Mouse (Mus musculus): ENCODE results near the gene Stoml2. TPM values are rescaled to one million over a fixed set of nuclear protein-coding genes. Genes with fewer than 3 reads are reported as not detected.

Stoml2 gene
- total RNA-seq, 2 experiments from 2014 or later, result 114 to 153 TPM

GRCm38 (mm10) chr4:43005765-43006164, 25.7 kb downstream of the Stoml2 start:
- peak; percentile 77 for ATAC-seq (replicated peaks; ENCODE audit: poor library complexity)

DNA sequence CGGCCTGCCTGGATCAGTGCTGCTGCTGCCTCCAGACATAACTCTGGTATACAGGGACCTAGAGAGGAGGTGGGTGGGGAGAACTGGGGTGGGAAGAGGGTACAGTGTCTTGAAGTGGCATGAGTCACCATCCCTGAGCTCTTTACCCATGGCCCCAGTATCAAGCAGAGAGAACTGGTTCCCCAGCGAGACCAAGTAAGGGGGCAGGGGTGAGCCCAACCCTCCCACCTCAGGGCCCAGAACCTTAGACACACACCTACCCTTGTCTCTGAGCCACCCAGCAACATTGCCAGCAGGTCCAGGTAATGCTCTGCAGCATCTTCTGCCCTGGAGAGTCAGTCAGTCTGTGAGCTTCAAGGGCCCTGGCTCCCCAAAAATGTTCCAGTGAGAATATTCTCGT, 26.6 kb downstream of the Stoml2 start:
- ATAC-seq (replicated peaks; ENCODE audit: poor library complexity), result no peak

DNA sequence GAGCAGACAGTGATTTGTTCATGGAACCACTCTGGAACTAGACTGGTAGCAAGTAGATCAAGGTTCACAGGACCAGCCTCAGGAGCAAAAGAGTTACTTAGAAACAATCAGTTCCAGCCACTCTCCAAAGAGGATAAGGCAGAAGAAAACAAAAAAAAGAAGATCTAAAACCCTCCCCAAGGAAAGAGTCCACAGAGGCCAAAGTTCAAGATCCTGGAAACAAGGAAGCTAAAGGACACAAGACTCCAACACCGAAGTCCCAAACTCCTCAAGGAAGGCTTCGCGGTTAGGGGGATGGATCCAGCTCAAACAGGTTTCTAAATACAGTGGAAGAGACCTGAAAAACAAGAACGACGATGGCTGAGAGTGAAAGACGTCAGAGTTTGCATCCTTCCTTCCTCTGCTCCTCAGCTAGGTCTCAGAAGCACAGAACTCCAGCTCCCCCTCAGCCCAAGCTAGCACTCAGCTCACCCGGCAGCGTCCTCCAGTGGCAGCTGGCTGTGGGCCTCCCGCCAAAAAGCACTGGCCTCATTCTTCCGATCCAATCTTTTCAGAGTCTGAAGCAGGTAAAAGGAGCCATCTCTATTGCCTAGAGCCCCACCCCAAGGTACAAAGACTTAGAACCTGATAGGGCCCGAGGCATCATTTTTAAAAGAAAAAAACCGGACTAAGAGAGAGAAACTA, 28.6 kb downstream of the Stoml2 start:
- ATAC-seq (replicated peaks; ENCODE audit: poor library complexity), result no peak

GRCm38 (mm10) chr4:43001272-43001671, 30.2 kb downstream of the Stoml2 start:
- ATAC-seq (replicated peaks; ENCODE audit: poor library complexity), result no peak

- ATAC-seq (replicated peaks; ENCODE audit: poor library complexity), result peak; percentile 91
Measured at GRCm38 (mm10) chr4:43000141-43000986, 31.1 kb downstream of the Stoml2 start, which contains the start of gene Vcp. TSS of gene Vcp (minus strand) at chr4:43000507.

DNA sequence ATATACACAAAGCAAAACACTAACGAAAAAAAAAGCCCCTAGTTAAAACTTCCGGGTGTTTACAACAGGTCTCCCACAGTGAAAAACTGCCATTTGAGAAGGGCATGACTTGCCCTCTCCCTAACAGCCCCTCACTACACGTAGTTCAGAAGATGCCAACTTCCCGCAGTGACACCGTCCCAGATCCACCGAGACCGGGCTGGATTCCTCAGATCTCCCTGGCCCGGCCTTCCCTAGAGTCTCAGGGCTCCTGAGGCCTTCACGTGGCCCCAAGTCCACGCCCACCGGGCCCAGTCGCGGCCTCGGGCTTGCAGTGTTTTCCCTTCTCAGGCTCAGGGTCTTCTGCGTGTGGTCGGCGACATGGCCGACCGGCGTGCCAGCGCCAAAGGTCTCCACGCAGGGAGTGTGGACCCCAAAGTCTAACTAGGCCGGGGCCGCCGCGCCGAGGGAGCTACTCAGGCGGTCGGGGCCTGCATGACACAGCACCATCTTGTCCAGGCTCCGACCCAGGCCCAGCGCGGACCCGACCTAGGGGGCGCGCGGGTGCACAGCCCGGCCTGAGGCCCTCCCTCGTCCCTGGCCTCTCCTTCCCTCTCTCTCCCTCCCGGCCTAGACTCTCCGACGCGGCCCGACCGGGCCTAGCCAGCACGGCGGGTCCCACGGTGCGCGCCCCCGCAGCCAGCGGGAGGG, 31.9 kb downstream of the Stoml2 start:
- ATAC-seq (replicated peaks; ENCODE audit: poor library complexity), result peak; percentile 54

- no peak for ATAC-seq (replicated peaks; ENCODE audit: poor library complexity)
Measured at GRCm38 (mm10) chr4:42998022-42998421, 33.5 kb downstream of the Stoml2 start.

DNA sequence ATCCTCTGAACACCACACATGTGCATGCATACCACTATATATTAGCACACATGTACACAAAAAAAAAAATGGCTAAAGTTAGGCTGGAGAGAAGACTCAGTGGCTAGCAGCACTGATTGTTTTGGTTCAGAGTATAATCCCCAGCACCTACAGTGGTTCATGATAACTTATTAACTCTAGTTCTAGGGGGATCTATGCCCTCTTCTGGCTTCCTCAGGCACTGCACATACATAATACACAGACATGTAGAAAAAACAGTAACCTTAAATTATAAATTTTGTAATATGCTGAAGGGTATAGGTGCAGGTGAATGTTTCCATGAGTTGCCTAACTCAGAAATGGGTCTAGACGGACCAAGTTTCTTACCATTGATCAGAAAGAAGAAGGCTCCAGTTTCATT, 43.2 kb downstream of the Stoml2 start:
- ATAC-seq (replicated peaks; ENCODE audit: poor library complexity), result peak; percentile 66

GRCm38 (mm10) chr4:42980467-42980866, 51.0 kb downstream of the Stoml2 start:
- ATAC-seq (replicated peaks; ENCODE audit: poor library complexity), result peak; percentile 59

DNA sequence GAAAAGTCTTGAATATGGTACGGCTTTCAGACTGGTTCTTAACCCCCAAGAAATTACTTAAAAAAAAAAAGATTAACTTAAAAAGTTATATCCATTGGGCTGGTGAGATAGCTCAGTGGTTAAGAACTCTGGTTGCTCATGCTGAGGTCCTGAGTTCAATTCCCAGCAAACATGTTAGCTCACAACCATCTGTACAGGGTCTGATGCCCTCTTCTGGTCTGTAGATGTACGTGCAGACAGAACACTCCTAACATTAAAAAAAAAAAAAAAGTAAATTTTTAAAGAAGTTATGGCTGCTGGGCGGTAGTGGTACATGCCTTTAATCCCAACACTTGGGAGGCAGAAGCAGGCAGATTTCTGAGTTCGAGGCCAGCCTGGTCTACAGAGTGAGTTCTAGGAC, 53.4 kb downstream of the Stoml2 start:
- peak; percentile 66 for ATAC-seq (replicated peaks; ENCODE audit: poor library complexity)

Other genes with a start within 250 kb of the Stoml2 start
- gene Fam205a1, start 177.8 kb downstream of the Stoml2 start, total RNA-seq (2015), result not detected in 2 replicates
- gene Fam205a1, start 177.8 kb downstream of the Stoml2 start, total RNA-seq (2017), result not detected in 2 replicates
- gene Gm12394, start 174.9 kb downstream of the Stoml2 start, total RNA-seq (2015), result not detected in 2 replicates
- gene Gm12394, start 174.9 kb downstream of the Stoml2 start, total RNA-seq (2017), result not detected in 2 replicates
- gene Fam205c, start 157.5 kb downstream of the Stoml2 start, total RNA-seq (2015), result not detected in 2 replicates
- gene Fam205c, start 157.5 kb downstream of the Stoml2 start, total RNA-seq (2017), result not detected in 2 replicates
- 0.30 and 0.46 TPM in 2 replicates for gene Phf24, start 115.0 kb downstream of the Stoml2 start, total RNA-seq (2015)
- gene Phf24, start 115.0 kb downstream of the Stoml2 start, total RNA-seq (2017), result 0.03 and 0.79 TPM in 2 replicates
- gene Dnajb5, start 81.9 kb downstream of the Stoml2 start, total RNA-seq (2015), result 2.2 and 4.5 TPM in 2 replicates
- 0.98 and 1.1 TPM in 2 replicates for gene Dnajb5, start 81.9 kb downstream of the Stoml2 start, total RNA-seq (2017)
- gene 1700022I11Rik, start 62.1 kb downstream of the Stoml2 start, total RNA-seq (2015), result not detected in 2 replicates
- gene 1700022I11Rik, start 62.1 kb downstream of the Stoml2 start, total RNA-seq (2017), result 0.37 and 0.41 TPM in 2 replicates
- gene Vcp, start 31.2 kb downstream of the Stoml2 start, total RNA-seq (2015), result 126 and 153 TPM in 2 replicates
- gene Vcp, start 31.2 kb downstream of the Stoml2 start, total RNA-seq (2017), result 268 and 294 TPM in 2 replicates
- gene Fancg, start 21.2 kb downstream of the Stoml2 start, total RNA-seq (2015), result 18.3 and 19.3 TPM in 2 replicates
- 12.3 and 17.8 TPM in 2 replicates for gene Fancg, start 21.2 kb downstream of the Stoml2 start, total RNA-seq (2017)
- gene Pigo, start 5.9 kb downstream of the Stoml2 start, total RNA-seq (2015), result 8.6 and 13.2 TPM in 2 replicates
- 4.7 and 8.9 TPM in 2 replicates for gene Pigo, start 5.9 kb downstream of the Stoml2 start, total RNA-seq (2017)
- 1.3 and 2.0 TPM in 2 replicates for gene Fam214b, start 14.5 kb upstream of the Stoml2 start, total RNA-seq (2015)
- gene Fam214b, start 14.5 kb upstream of the Stoml2 start, total RNA-seq (2017), result 1.5 and 2.0 TPM in 2 replicates
- gene Unc13b, start 27.2 kb upstream of the Stoml2 start, total RNA-seq (2015), result 0.07 TPM in 1 of 2 replicates, not detected in the other
- 0.37 and 0.96 TPM in 2 replicates for gene Unc13b, start 27.2 kb upstream of the Stoml2 start, total RNA-seq (2017)
- gene Atp8b5, start 235.4 kb upstream of the Stoml2 start, total RNA-seq (2015), result 0.15 TPM in 1 of 2 replicates, not detected in the other
- 0.04 and 1.0 TPM in 2 replicates for gene Atp8b5, start 235.4 kb upstream of the Stoml2 start, total RNA-seq (2017)

Data from megakaryocyte progenitor cell, adult 5-6 weeks (primary cell).